Mouse (Mus musculus): Measurements from ENCODE around the gene Stx6. TPM values are rescaled to one million over a fixed set of nuclear protein-coding genes. Genes with fewer than 3 reads are reported as not detected.
"Not testable (repeated sequence)": the region's sequence is repeated elsewhere in the genome, so short reads cannot be mapped to it uniquely, and the experiment has no call there.

The Stx6 gene
- polyA plus RNA-seq, 1 experiment, result not detected

GRCm38 (mm10) chr1:155149403-155149802, 9.1 kb upstream of the Stx6 start:
- 96% methylated on average over 3 of the region's 3 CpGs for WGBS
- Histone ChIP-seq H3K4me1 (ENCODE audit: control insufficient read depth, insufficient read depth, low read length) (no peaks in the 10 kb centered on the region), H3K27ac (ENCODE audit: insufficient read depth, low read depth, low read length) (no peak overlapping the region), H3K4me3 (ENCODE audit: insufficient read depth, low read depth, low read length) (no peak overlapping the region)
- no peak for TF ChIP-seq POLR2A (IDR thresholded peaks at IDR 0.05; ENCODE audit: insufficient read depth, low read depth, low read length)
- TF ChIP-seq CTCF (IDR thresholded peaks at IDR 0.05; ENCODE audit: insufficient read depth, low read depth, low read length), result no peak

GRCm38 (mm10) chr1:155150821-155151220, 7.7 kb upstream of the Stx6 start:
- WGBS, result 90% methylated on average over 5 of the region's 5 CpGs
- Histone ChIP-seq H3K4me3 (ENCODE audit: insufficient read depth, low read depth, low read length) (no peak overlapping the region), H3K27ac (ENCODE audit: insufficient read depth, low read depth, low read length) (no peak overlapping the region), H3K4me1 (ENCODE audit: control insufficient read depth, insufficient read depth, low read length) (no peaks in the 10 kb centered on the region)
- TF ChIP-seq POLR2A (IDR thresholded peaks at IDR 0.05; ENCODE audit: insufficient read depth, low read depth, low read length) (no peak), CTCF (IDR thresholded peaks at IDR 0.05; ENCODE audit: insufficient read depth, low read depth, low read length) (no peak)

- no peak overlapping the region for H3K4me3 ChIP-seq (ENCODE audit: insufficient read depth, low read depth, low read length)
- TF ChIP-seq CTCF (IDR thresholded peaks at IDR 0.05; ENCODE audit: insufficient read depth, low read depth, low read length), result no peak
- TF ChIP-seq POLR2A (IDR thresholded peaks at IDR 0.05; ENCODE audit: insufficient read depth, low read depth, low read length), result no peak
- WGBS, result 76% methylated on average over 4 of the region's 4 CpGs
- no peaks in the 10 kb centered on the region for H3K4me1 ChIP-seq (ENCODE audit: control insufficient read depth, insufficient read depth, low read length)
- H3K27ac ChIP-seq (ENCODE audit: insufficient read depth, low read depth, low read length), result no peak overlapping the region
These were observed 4.6 kb upstream of the Stx6 start for GRCm38 (mm10) chr1:155153906-155154305.

GRCm38 (mm10) chr1:155158970-155159484, 512 bp downstream of the Stx6 start:
- Histone ChIP-seq H3K4me1 (ENCODE audit: control insufficient read depth, insufficient read depth, low read length) (peaks cover 7% of the 10 kb centered on the region), H3K4me3 (ENCODE audit: insufficient read depth, low read depth, low read length) (peak overlapping the region; percentile 86), H3K27ac (ENCODE audit: insufficient read depth, low read depth, low read length) (peak overlapping the region; percentile 32; the same call in 1 of the 2 replicates)
- TF ChIP-seq POLR2A (IDR thresholded peaks at IDR 0.05; ENCODE audit: insufficient read depth, low read depth, low read length) (no peak), CTCF (IDR thresholded peaks at IDR 0.05; ENCODE audit: insufficient read depth, low read depth, low read length) (no peak)
- WGBS, result under 1% methylated on average over 45 of the region's 46 CpGs

GRCm38 (mm10) chr1:155167453-155167852, 8.9 kb downstream of the Stx6 start:
- H3K27ac ChIP-seq (ENCODE audit: insufficient read depth, low read depth, low read length), result no peak overlapping the region
- TF ChIP-seq POLR2A (IDR thresholded peaks at IDR 0.05; ENCODE audit: insufficient read depth, low read depth, low read length) (no peak), CTCF (IDR thresholded peaks at IDR 0.05; ENCODE audit: insufficient read depth, low read depth, low read length) (no peak)
- H3K4me1 ChIP-seq (ENCODE audit: control insufficient read depth, insufficient read depth, low read length), result peaks cover 24% of the 10 kb centered on the region
- no peak overlapping the region for H3K4me3 ChIP-seq (ENCODE audit: insufficient read depth, low read depth, low read length)
- 60% methylated on average over 3 of the region's 3 CpGs for WGBS

GRCm38 (mm10) chr1:155169935-155170334, 11.4 kb downstream of the Stx6 start:
- H3K27ac ChIP-seq (ENCODE audit: insufficient read depth, low read depth, low read length), result no peak overlapping the region
- H3K4me1 ChIP-seq (ENCODE audit: control insufficient read depth, insufficient read depth, low read length), result peaks cover 21% of the 10 kb centered on the region
- no peak for TF ChIP-seq CTCF (IDR thresholded peaks at IDR 0.05; ENCODE audit: insufficient read depth, low read depth, low read length)
- H3K4me3 ChIP-seq (ENCODE audit: insufficient read depth, low read depth, low read length), result no peak overlapping the region

- no peak overlapping the region for H3K27ac ChIP-seq (ENCODE audit: insufficient read depth, low read depth, low read length)
- TF ChIP-seq CTCF (IDR thresholded peaks at IDR 0.05; ENCODE audit: insufficient read depth, low read depth, low read length) (no peak), POLR2A (IDR thresholded peaks at IDR 0.05; ENCODE audit: insufficient read depth, low read depth, low read length) (no peak)
- peaks cover 12% of the 10 kb centered on the region for H3K4me1 ChIP-seq (ENCODE audit: control insufficient read depth, insufficient read depth, low read length)
- WGBS, result 73% methylated on average over 3 of the region's 3 CpGs
- H3K4me3 ChIP-seq (ENCODE audit: insufficient read depth, low read depth, low read length), result no peak overlapping the region
These were observed 14.6 kb downstream of the Stx6 start for GRCm38 (mm10) chr1:155172895-155173643.

- peaks cover 11% of the 10 kb centered on the region for H3K4me1 ChIP-seq (ENCODE audit: control insufficient read depth, insufficient read depth, low read length)
- 44% methylated on average over 1 of the region's 1 CpGs for WGBS
- not testable (repeated sequence) for H3K27ac ChIP-seq (ENCODE audit: insufficient read depth, low read depth, low read length); H3K4me3 ChIP-seq (ENCODE audit: insufficient read depth, low read depth, low read length)
These were observed 15.1 kb downstream of the Stx6 start for GRCm38 (mm10) chr1:155173644-155174016.

GRCm38 (mm10) chr1:155174424-155174823, 15.9 kb downstream of the Stx6 start:
- H3K4me3 ChIP-seq (ENCODE audit: insufficient read depth, low read depth, low read length), result no peak overlapping the region
- TF ChIP-seq CTCF (IDR thresholded peaks at IDR 0.05; ENCODE audit: insufficient read depth, low read depth, low read length) (no peak), POLR2A (IDR thresholded peaks at IDR 0.05; ENCODE audit: insufficient read depth, low read depth, low read length) (no peak)
- H3K4me1 ChIP-seq (ENCODE audit: control insufficient read depth, insufficient read depth, low read length), result peaks cover 11% of the 10 kb centered on the region
- WGBS, result 89% methylated on average over 1 of the region's 1 CpGs
- no peak overlapping the region for H3K27ac ChIP-seq (ENCODE audit: insufficient read depth, low read depth, low read length)
